Comparison of ENCODE assay signal across 14 mouse cellular contexts in the genomic region with DNA sequence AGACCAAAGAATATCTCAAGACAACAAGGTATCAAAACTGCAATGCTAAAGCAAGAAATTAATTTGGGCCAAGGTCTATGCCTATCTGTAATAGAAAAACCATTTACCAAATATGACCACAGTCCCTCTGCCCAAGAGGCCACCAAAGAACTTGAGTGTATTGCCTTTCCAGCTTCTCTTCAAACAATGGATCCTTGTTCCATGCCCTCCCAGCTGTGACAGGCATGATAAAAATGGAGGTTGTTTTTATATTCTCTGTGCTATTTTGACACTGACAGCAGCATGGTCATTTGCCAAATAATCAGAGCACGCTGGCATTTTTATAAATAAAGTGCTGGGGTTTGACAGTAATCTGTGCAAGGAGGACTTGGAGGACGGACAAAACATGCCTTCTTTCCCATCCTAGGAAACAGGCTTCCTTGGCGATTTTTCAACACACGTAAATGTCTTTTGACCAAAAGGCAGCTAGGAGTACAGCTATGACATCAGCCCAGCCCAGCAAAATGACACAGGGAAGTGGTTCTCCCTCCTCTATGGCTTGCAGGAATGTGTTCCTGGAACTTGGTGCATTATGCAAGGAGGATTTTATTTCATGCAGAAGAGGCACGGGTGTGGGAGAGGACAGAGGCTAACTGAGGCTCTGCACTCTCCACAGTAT.
DNase-seq lines count a peak whose midpoint lies in the region; ATAC-seq lines count a peak whose summit lies in the region.
"Had no signal": no experiment of that assay in that cellular context is flagged by ENCODE, and none has a peak within 500 bp of the region (broad histone marks: within the 10 kb centered on the region; RNA-seq: fewer than 3 reads in every experiment).

No protein-coding gene starts in this region.

- H3K9ac ChIP-seq in lung, embryonic 15.5 days, result no peak overlapping the region
- H3K9ac ChIP-seq: heart, embryonic 15.5 days; liver, embryonic 13.5 days had no signal

- no peaks in the 10 kb centered on the region for H3K27me3 ChIP-seq in lung, embryonic 15.5 days
- H3K27me3 ChIP-seq: heart, embryonic 15.5 days; liver, embryonic 13.5 days had no signal

- H3K4me1 ChIP-seq in lung, embryonic 15.5 days, result peaks cover 31% of the 10 kb centered on the region
- H3K4me1 ChIP-seq: liver, embryonic 13.5 days had no signal

- DNase-seq in heart, postnatal 4 days, result peak; percentile 7
- no peak for DNase-seq in heart, adult 8-10 months (ENCODE audit: low spot score)
- DNase-seq in 3134 (ENCODE audit: extremely low read depth, insufficient read length, low spot score), result peak; percentile 13
- DNase-seq in Muller cell, postnatal 12 days (ENCODE audit: inconsistent ontology term), result peak; percentile 51
- DNase-seq in ovary, postnatal 14 days (ENCODE audit: low spot score), result no peak
- no peak for DNase-seq in liver
- DNase-seq: adrenal gland, postnatal 10 days; kidney, adult 18-20 months; liver, embryonic 13.5 days; spleen, adult 18-20 months had no signal

- H3K27ac ChIP-seq in lung, embryonic 15.5 days, result no peak overlapping the region
- H3K27ac ChIP-seq: heart, embryonic 15.5 days; liver, embryonic 13.5 days had no signal

- H3K4me2 ChIP-seq in lung, embryonic 15.5 days, result no peak overlapping the region
- H3K4me2 ChIP-seq: heart, embryonic 15.5 days; liver, embryonic 13.5 days; midbrain, embryonic 11.5 days had no signal

- ATAC-seq in lung, embryonic 15.5 days (ENCODE audit: borderline replicate concordance, extremely low read depth, low FRiP score, low TSS enrichment), result peak; percentile 42; the same call in 1 of the 2 replicates

- H3K4me3 ChIP-seq in lung, embryonic 15.5 days, result no peak overlapping the region
- H3K4me3 ChIP-seq: erythroblast, embryonic 14.5 days; heart, embryonic 15.5 days; liver, embryonic 13.5 days had no signal

- no peaks in the 10 kb centered on the region for H3K9me3 ChIP-seq in lung, embryonic 15.5 days
- H3K9me3 ChIP-seq: heart, embryonic 15.5 days; liver, embryonic 13.5 days had no signal

- WGBS in lung, embryonic 15.5 days, result 25% methylated on average over 5 of the region's 5 CpGs

- no peaks in the 10 kb centered on the region for H3K36me3 ChIP-seq in lung, embryonic 15.5 days
- H3K36me3 ChIP-seq: heart, embryonic 15.5 days; liver, embryonic 13.5 days had no signal

Comparison
In these comparisons a context has a peak if more than half of its experiments do, and no peak if none do; other contexts are left out.
1. DNase-seq: peak in heart, postnatal 4 days (single experiment), 3134 (single experiment) and Muller cell, postnatal 12 days (single experiment); none in heart, adult 8-10 months (single experiment), ovary, postnatal 14 days (single experiment) and liver (single experiment).